Mouse (Mus musculus) G1E (cell line): ENCODE results near the gene Kremen1. TPM values are rescaled to one million over a fixed set of nuclear protein-coding genes. Genes with fewer than 3 reads are reported as not detected.

Experiments
- ATAC-seq: 2 replicates; pipeline ENCODE4 v1.8.0; 2016; ENCODE audit warnings: mild to moderate bottlenecking; ENCODE audit not compliant: insufficient number of reproducible peaks, poor library complexity, low FRiP score, severe bottlenecking; ENCODE audit errors: extremely low read depth
- DNase-seq: peaks from one replicate; pipeline ENCODE4 v3.0.0; 2012; ENCODE audit warnings: low spot score
- H3K27me3 ChIP-seq: 2 replicates; pipeline ENCODE4 v1.6.1; 2012; ENCODE audit warnings: mild to moderate bottlenecking, low read length, inconsistent platforms; ENCODE audit not compliant: insufficient read depth
- H3K36me3 ChIP-seq: replicated peaks from 2 replicates; pipeline ENCODE3; 2012; ENCODE audit warnings: mild to moderate bottlenecking, inconsistent platforms
- H3K4me1 ChIP-seq: 2 replicates; pipeline ENCODE4 v1.6.1; 2012; ENCODE audit warnings: low read depth, low read length, inconsistent platforms, mixed read lengths; ENCODE audit not compliant: insufficient read depth
- H3K4me3 ChIP-seq: 2 replicates; pipeline ENCODE4 v1.5.1; 2012; ENCODE audit warnings: low read depth, mild to moderate bottlenecking, inconsistent platforms, low read length, moderate library complexity, mixed read lengths
- H3K9me3 ChIP-seq: replicated peaks from 2 replicates; pipeline ENCODE4 v1.6.1; 2012; ENCODE audit warnings: inconsistent platforms
- CTCF ChIP-seq: IDR thresholded peaks from 2 replicates; pipeline ENCODE4 v1.5.1; 2012; ENCODE audit warnings: low read depth, low read length, inconsistent platforms, mixed read lengths
- GATA1 ChIP-seq: IDR thresholded peaks from 2 replicates; pipeline ENCODE4 v1.6.1; 2012; ENCODE audit warnings: borderline replicate concordance, low read length, inconsistent platforms, mixed read lengths
- GATA2 ChIP-seq: IDR thresholded peaks from 2 replicates; pipeline ENCODE4 v1.6.1; 2012; ENCODE audit warnings: low read depth, low read length, inconsistent platforms, borderline replicate concordance
- POLR2AphosphoS5 ChIP-seq: IDR thresholded peaks from 2 replicates; pipeline ENCODE4 v1.6.1; 2012; ENCODE audit warnings: low read depth, low read length, inconsistent platforms; ENCODE audit not compliant: insufficient replicate concordance
- TAL1 ChIP-seq: conservative IDR thresholded peaks from 2 replicates; pipeline ENCODE4 v1.6.1; 2012; ENCODE audit warnings: low read depth, low read length, inconsistent platforms, mixed read lengths
- polyA plus RNA-seq: library from polyadenylated mRNA; stranded (reverse); fragments of >175 nt; gene quantifications from 2 replicates; pipeline ENCODE4 v1.2.3, GENCODE M21; 2012
- total RNA-seq, 2 experiments: library from RNA; stranded (forward) in 1 of 2; stranded (reverse) in 1 of 2; fragments of 200-1000 nt in 1 of 2; fragments of >200 nt in 1 of 2; fragmentation: Nextera tagmentation in 1 of 2; gene quantifications; 2 replicates each; pipeline ENCODE4 v1.2.3; 2014 to 2017

The Kremen1 gene
- total and polyA plus RNA-seq, 3 experiments: 2.8 to 3.4 (median 3.0) TPM

DNA sequence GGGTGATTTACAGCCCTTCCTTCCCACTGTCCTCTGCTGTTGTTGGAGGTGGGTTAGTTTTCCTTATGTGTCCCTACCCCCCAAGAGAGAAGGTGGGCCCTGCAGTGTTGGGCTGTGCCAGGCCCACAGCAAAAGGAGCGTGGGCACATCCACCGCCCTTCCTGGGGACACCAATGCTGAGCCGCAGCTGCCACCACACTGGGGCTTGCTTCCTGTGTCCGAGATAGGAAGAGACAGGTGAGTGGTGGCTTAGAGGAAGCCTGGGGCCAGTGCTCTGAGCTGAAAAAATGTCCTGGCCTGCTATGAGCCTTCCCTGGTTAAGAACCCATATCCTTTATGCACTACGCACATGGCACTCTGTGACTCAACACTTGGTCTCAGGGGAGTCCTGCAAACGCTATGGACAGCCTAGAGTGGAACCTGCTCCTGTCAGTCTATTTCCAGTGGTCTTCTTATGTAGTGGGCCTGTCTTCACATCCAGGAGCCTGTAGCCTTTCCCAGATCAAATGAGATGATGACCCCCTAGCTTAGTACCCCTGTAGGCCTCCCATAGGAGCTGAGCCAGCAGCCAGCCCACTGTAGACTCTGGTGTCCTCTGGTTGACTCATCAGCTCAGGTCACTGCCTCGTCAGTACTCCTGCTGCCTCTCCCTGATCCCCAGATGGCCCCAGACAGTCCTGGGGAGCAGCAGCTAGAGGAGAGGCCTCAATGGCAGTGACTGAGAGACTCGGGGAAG is 68.3 kb downstream of the Kremen1 start:
- Histone ChIP-seq H3K9me3 (no peaks in the 10 kb centered on the region), H3K4me3 (no peak overlapping the region), H3K4me1 (no peaks in the 10 kb centered on the region), H3K36me3 (no peaks in the 10 kb centered on the region), H3K27me3 (peaks cover 31% of the 10 kb centered on the region)
- DNase-seq (no peak), ATAC-seq (no peak)
- TF ChIP-seq CTCF (no peak), GATA2 (no peak), POLR2AphosphoS5 (no peak), TAL1 (no peak), GATA1 (no peak)

DNA sequence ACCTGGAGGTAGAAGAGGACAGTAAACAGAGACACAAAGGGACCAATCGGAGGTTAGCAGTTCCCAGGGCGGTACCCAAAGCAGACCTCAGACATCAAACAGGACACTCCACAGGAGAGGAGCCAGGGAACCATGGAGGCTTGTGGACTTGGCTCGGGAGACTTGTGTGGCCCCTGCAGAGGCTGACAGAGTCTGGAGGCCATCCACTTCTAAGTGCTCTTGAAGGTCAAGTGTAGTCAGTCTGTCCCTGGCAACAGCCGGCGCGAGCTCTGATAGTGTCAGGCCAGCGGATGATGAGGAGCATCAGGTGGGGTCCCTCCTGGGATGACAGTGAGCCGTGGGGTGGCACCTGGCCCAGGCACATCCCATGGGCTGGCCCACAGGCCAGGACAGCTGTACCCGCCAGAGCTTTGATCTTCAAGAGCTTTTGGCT is 69.3 kb downstream of the Kremen1 start:
- DNase-seq (no peak), ATAC-seq (no peak)
- Histone ChIP-seq H3K4me1 (no peaks in the 10 kb centered on the region), H3K9me3 (no peaks in the 10 kb centered on the region), H3K4me3 (no peak overlapping the region), H3K27me3 (peaks cover 31% of the 10 kb centered on the region), H3K36me3 (no peaks in the 10 kb centered on the region)
- TF ChIP-seq GATA2: no peak
- no peak for TF ChIP-seq CTCF
- no peak for TF ChIP-seq GATA1
- no peak for TF ChIP-seq POLR2AphosphoS5
- TF ChIP-seq TAL1: no peak

DNA sequence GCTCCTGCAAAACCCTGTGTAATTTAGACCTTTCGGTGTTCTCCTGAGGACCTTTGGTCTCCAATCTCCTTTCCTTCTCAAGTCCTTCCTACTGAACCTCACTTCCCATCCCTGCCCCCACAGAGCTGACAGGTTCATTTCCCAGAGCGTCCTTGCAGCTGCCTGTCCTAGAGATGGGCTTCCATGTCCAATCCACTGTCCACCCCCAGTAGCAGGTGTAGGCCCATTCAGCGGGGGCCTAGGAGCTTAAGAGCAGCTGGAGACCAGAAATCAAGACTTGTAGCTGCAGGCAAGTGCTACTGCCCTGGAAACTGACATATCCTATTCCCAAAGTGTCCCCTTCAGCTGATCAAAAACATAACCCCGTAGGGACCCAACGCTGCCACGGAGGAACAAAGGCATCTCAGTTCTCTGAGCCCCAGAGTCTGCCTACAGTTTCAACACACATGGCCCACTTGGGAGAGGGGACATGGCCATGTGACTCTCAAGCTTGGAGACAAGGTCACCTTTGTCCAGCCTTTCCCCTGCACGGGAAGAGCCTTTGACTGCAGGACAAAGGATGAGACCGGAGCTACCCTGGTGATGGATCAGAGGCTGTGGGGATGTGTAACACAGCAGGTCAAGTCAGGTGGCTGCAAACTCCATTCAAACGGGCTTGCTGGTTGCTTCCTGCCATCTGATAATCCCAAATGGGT is 72.0 kb downstream of the Kremen1 start:
- Histone ChIP-seq H3K9me3 (no peaks in the 10 kb centered on the region), H3K4me3 (no peak overlapping the region), H3K27me3 (peaks cover 23% of the 10 kb centered on the region), H3K36me3 (no peaks in the 10 kb centered on the region), H3K4me1 (no peaks in the 10 kb centered on the region)
- TF ChIP-seq GATA1: no peak
- TF ChIP-seq POLR2AphosphoS5: no peak
- no peak for TF ChIP-seq TAL1
- no peak for TF ChIP-seq GATA2
- TF ChIP-seq CTCF: no peak
- DNase-seq: no peak
- ATAC-seq: no peak

DNA sequence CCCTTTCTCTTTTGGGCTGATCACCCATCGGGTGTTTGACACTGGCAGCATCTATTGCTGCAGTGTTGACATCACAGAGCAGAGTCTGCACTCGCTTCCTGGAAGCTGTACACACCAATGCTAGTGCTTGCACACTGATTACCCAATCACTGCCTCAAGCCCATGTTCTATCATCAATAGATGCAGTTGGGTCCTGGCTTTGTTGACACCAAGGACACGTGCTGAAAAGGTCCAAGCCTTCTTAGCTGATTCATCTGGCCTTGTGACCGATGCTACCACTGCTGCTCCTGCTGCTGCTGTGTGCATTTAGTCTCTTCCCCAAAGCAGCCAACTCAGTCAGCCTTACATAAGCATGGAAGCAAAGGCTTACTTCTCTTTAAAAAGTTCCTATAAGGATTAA is 73.2 kb downstream of the Kremen1 start:
- DNase-seq: no peak
- Histone ChIP-seq H3K4me1 (no peaks in the 10 kb centered on the region), H3K9me3 (no peaks in the 10 kb centered on the region), H3K36me3 (no peaks in the 10 kb centered on the region), H3K27me3 (peaks cover 23% of the 10 kb centered on the region), H3K4me3 (no peak overlapping the region)
- TF ChIP-seq GATA2 (no peak), CTCF (no peak), POLR2AphosphoS5 (no peak)
- no peak for ATAC-seq

DNA sequence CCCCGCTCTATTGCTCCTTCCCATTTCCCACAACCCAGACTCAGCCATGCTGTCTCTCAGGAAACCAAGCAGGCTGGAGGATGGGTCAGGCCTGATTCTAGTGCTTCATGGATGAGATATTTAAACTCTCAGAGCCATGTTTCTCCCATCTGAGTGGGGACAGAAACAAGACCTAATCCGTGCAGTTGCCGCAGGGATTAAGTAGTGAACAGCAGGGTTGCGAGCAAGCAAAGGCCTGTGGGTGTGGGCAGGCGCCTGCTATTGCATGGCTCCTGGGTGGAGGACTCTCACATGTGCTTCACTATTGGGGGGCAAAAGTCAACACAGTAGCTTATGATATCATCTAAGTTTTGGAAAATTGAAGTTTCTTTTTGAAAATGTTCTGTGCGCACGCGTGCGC is 76.5 kb downstream of the Kremen1 start:
- DNase-seq: no peak
- Histone ChIP-seq H3K27me3 (peaks cover 14% of the 10 kb centered on the region), H3K9me3 (no peaks in the 10 kb centered on the region), H3K4me1 (peaks cover 3% of the 10 kb centered on the region), H3K36me3 (no peaks in the 10 kb centered on the region), H3K4me3 (no peak overlapping the region)
- no peak for ATAC-seq
- TF ChIP-seq TAL1 (no peak), GATA1 (no peak)

DNA sequence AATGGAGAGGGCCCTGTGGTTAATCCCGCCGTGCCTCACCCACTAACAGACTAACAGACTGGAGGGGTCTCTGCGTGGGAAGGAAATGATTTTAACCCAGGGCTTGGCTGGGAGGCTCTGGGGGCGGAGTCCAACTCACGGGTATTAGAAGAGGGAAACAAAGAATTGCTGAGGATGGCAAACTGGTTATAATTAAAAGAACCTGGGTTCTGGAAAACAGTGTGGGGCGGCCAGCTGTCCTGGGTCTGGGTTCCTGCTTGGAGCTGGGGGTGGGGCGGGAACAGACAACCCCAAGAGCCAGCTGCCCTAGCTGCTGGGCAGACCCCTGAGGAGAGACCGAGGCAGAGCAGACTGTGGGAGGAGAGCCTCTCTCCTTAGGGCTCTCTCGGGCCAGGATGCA is 77.1 kb downstream of the Kremen1 start:
- H3K4me1 ChIP-seq: peaks cover 3% of the 10 kb centered on the region
- ATAC-seq (no peak), DNase-seq (no peak)
- H3K27me3 ChIP-seq: peaks cover 17% of the 10 kb centered on the region
- no peak overlapping the region for H3K4me3 ChIP-seq
- no peaks in the 10 kb centered on the region for H3K36me3 ChIP-seq
- H3K9me3 ChIP-seq: no peaks in the 10 kb centered on the region
- no peak for TF ChIP-seq GATA1
- no peak for TF ChIP-seq GATA2
- TF ChIP-seq POLR2AphosphoS5: no peak
- no peak for TF ChIP-seq CTCF
- TF ChIP-seq TAL1: no peak
